Mouse (Mus musculus) monocyte, adult 2 months (primary cell): ENCODE measurements around the gene Grhl1.

ENCODE experiments used
- DNase-seq, 2 experiments: peaks; one replicate each; pipeline ENCODE4 v3.0.0; 2022; ENCODE audit warnings: low spot score in 2 of 2, low read depth in 1 of 2

Grhl1 gene

GRCm38 (mm10) chr12:24642370-24642802, 70.3 kb downstream of the Grhl1 start:
- no peak for DNase-seq

- DNase-seq = no peak
Observed at GRCm38 (mm10) chr12:24644125-24644571, 72.1 kb downstream of the Grhl1 start.

DNA sequence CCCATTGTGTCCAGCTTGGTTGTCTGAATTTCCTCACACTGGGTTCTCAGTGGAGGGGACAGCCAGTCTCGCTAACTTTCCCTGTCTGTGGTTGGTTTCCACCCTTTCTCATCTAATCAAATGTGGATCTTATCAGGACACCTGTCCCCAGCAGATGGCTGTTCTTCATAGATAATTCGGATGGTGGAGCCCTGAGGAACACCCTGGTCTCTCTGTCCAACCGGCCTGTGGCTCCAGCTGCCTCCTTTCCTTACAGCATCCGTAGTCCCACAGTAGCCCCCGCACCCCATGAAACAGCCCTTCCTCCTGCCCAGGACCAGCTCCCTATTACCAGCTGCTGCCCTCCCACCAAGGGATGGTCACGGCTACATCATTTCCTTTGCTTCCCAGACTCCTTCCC, 73.8 kb downstream of the Grhl1 start:
- no peak for DNase-seq

DNA sequence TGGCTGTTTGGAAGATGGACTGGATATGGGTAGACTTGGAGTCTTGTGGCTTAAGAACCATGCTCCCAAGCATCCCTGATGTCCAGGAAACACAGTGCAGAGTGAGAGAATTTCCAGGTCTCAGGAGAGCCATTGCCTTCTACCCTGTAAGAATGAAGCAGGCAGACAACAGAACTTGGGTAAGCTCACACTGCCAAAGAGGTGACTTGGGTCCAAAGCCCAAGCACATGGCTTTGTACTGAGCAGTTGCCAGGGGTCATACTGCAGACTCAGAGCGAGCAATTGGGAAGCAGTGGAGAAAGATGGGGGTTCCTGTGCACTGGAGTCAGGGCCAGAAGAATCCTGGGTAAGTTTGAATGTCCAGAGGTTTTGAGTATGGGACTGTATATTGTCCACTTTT, 76.0 kb downstream of the Grhl1 start:
- DNase-seq = no peak

- DNase-seq = no peak
Observed at GRCm38 (mm10) chr12:24650415-24651062, 78.5 kb downstream of the Grhl1 start.

- DNase-seq = peak; percentile 97 to 98
Observed at GRCm38 (mm10) chr12:24651063-24651557, 79.0 kb downstream of the Grhl1 start, which contains the start of gene Klf11. Gene Klf11 (plus strand): TSS chr12:24651274.

GRCm38 (mm10) chr12:24651642-24652342, 79.7 kb downstream of the Grhl1 start:
- peak; percentile 99 for DNase-seq

DNA sequence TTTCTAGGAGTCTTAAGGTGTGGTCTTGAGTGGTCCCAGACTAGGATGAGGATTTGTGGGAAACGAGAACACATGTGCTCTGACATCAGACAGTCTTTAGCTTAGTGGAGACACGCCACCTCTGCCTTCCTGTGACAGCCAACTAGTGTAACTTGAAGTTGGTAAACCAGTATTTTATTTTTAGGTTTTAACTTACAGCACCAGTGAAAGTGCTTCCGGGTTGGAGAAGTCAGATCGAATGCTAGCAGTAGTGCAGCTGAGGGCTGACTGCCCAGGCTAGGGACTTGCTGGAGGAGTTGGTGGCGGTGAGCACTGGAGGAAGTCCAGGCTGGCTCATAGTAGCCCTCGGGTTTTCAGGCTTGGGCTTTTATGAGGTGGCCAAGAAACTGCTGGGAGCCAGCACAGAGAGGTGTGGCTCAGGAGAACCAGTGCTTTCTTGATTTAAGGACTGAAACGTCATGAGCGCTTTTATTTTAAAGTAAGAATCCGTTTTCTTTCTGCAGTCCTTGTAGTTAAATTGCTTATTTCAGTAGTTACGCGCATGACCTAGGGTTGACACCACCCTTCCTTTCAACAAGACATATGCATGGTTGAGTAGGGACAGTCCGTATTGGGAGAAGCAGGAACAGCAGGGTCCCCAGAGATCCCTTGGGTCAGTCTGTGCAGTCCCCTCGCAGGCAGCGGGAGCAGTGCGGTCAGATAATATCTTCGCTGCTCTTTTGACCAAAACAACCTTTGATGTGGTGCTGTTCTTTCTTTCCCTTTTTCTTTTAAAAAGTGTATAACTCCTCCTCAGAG, 82.2 kb downstream of the Grhl1 start:
- DNase-seq = no peak

DNA sequence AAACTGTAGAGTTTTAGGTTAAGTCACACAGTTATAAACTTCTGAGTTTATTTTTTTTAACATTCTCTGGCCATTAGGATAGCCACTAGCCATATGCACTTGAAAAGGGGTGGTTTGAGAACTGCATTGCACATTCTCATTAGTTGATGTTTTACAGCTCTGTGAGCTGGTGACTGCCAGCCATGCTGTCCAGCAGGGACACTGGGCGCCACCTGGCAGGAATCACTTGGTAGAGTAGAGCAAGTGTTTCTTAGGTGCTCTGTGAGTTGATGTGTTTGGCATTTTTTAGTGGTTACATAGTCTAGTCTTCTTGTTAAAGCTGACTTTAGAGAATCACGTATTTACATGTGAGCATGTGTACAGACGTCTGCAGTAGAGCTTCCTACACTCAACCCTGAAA, 84.4 kb downstream of the Grhl1 start:
- no peak for DNase-seq

DNA sequence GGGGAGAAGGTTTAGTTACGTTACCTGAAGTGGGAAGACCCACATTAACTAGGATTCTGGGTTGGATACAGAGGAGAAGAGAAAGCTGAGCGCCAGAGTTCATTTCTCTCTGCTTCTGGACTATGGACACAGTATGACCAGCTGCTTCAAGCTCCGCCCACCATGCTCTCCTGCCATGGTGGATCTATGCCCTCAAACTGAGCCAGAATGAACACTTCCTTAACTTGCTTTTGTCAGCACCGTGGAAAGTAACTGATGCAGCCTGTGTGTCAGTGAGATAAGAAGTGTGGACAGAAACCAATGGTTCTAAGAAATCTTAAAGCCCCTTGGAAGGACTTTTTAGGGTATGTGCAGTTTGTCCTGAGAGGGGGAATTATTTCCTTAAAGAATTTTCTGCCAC, 86.9 kb downstream of the Grhl1 start:
- DNase-seq = no peak

- no peak for DNase-seq
Observed at GRCm38 (mm10) chr12:24659923-24660322, 87.8 kb downstream of the Grhl1 start.

GRCm38 (mm10) chr12:24661100-24661499, 89.0 kb downstream of the Grhl1 start:
- no peak for DNase-seq

DNA sequence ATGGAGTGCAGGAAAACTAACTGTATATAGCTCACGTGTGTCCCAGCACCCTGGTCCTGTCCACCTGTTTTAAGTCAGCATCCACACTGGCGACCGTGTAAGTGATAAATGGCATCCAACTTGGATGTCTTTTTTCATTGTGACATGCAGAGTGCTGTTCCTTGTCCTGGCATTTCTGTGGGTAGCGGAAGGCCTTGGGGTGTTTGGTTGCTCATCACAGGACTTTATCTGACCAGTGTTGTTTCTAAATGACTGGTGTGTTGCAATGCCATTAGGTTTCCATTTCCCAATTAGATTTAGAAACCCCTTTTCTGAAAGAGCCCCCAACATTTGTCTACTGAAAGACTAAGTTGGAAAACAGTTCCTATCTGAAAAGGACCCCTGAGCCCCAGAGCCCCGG, 90.0 kb downstream of the Grhl1 start:
- no peak for DNase-seq
